Mouse (Mus musculus) E14TG2a.4 (cell line): ENCODE results near the gene Pfkfb4.
A peak's percentile ranks its signal among the peaks of the same experiment; 100 is the strongest.

Experiments
- H3K27me3 ChIP-seq: 2 replicates; pipeline ENCODE4 v1.6.1; 2014; ENCODE audit warnings: low read length, control low read depth; ENCODE audit not compliant: insufficient read depth
- H3K36me3 ChIP-seq: 2 replicates; pipeline ENCODE4 v1.6.1; 2014; ENCODE audit warnings: low read length, control low read depth; ENCODE audit not compliant: insufficient read depth
- H3K4me1 ChIP-seq: replicated peaks from 2 replicates; pipeline ENCODE4 v1.6.1; 2014; ENCODE audit warnings: low read depth, low read length, control low read depth
- H3K4me3 ChIP-seq: replicated peaks from 2 replicates; pipeline ENCODE4 v1.5.1; 2014; ENCODE audit warnings: mild to moderate bottlenecking, low read length
- H3K9me3 ChIP-seq: 2 replicates; pipeline ENCODE4 v1.6.1; 2014; ENCODE audit warnings: low read length, control low read depth
- CTCF ChIP-seq: conservative IDR thresholded peaks from 2 replicates; pipeline ENCODE4 v1.5.1; 2014; ENCODE audit warnings: low read length
- NANOG ChIP-seq: IDR thresholded peaks from 2 replicates; pipeline ENCODE4 v1.6.1; 2014; ENCODE audit warnings: borderline replicate concordance, low read length, mixed read lengths
- POU5F1 ChIP-seq: IDR thresholded peaks from 2 replicates; pipeline ENCODE4 v1.6.1; 2014; ENCODE audit warnings: low read length, borderline replicate concordance

Gene Pfkfb4

GRCm38 (mm10) chr9:109038086-109038895 is 46.7 kb downstream of the Pfkfb4 start, which contains the start of gene Shisa5:
TSS of gene Shisa5 (plus strand) at chr9:109038565.
- H3K36me3 ChIP-seq = peaks cover 9% of the 10 kb centered on the region; the same call in 1 of the 2 replicates
- no peaks in the 10 kb centered on the region for H3K27me3 ChIP-seq
- peaks cover 39% of the 10 kb centered on the region for H3K4me1 ChIP-seq
- peak within 1 kb of the TSS; percentile 86 for H3K4me3 ChIP-seq
- TF ChIP-seq CTCF = no peak
- TF ChIP-seq POU5F1 = no peak
- no peak for TF ChIP-seq NANOG
- H3K9me3 ChIP-seq = no peaks in the 10 kb centered on the region

- H3K4me1 ChIP-seq = peaks cover 36% of the 10 kb centered on the region
- TF ChIP-seq POU5F1 = no peak
- no peak for TF ChIP-seq CTCF
- no peak for TF ChIP-seq NANOG
- H3K9me3 ChIP-seq = no peaks in the 10 kb centered on the region
- H3K27me3 ChIP-seq = no peaks in the 10 kb centered on the region
- H3K36me3 ChIP-seq = peaks cover 9% of the 10 kb centered on the region; the same call in 1 of the 2 replicates
- peak overlapping the region; percentile 86 for H3K4me3 ChIP-seq
Observed at GRCm38 (mm10) chr9:109038901-109039364, 47.4 kb downstream of the Pfkfb4 start.

GRCm38 (mm10) chr9:109039681-109040080 is 48.1 kb downstream of the Pfkfb4 start:
- Histone ChIP-seq H3K4me1 (peaks cover 36% of the 10 kb centered on the region), H3K36me3 (peaks cover 9% of the 10 kb centered on the region; the same call in 1 of the 2 replicates), H3K4me3 (peak overlapping the region; percentile 86), H3K27me3 (no peaks in the 10 kb centered on the region), H3K9me3 (no peaks in the 10 kb centered on the region)
- TF ChIP-seq CTCF (no peak), POU5F1 (no peak), NANOG (no peak)

GRCm38 (mm10) chr9:109040216-109040615 is 48.6 kb downstream of the Pfkfb4 start:
- no peaks in the 10 kb centered on the region for H3K9me3 ChIP-seq
- H3K4me1 ChIP-seq = peaks cover 36% of the 10 kb centered on the region
- H3K36me3 ChIP-seq = peaks cover 9% of the 10 kb centered on the region; the same call in 1 of the 2 replicates
- no peaks in the 10 kb centered on the region for H3K27me3 ChIP-seq
- no peak for TF ChIP-seq NANOG
- TF ChIP-seq CTCF = no peak
- TF ChIP-seq POU5F1 = no peak
- no peak overlapping the region for H3K4me3 ChIP-seq

GRCm38 (mm10) chr9:109040906-109041305 is 49.3 kb downstream of the Pfkfb4 start:
- Histone ChIP-seq H3K9me3 (no peaks in the 10 kb centered on the region), H3K4me1 (peaks cover 36% of the 10 kb centered on the region), H3K4me3 (no peak overlapping the region), H3K27me3 (no peaks in the 10 kb centered on the region), H3K36me3 (peaks cover 9% of the 10 kb centered on the region; the same call in 1 of the 2 replicates)
- TF ChIP-seq CTCF (no peak), NANOG (no peak), POU5F1 (no peak)

- Histone ChIP-seq H3K4me3 (no peak overlapping the region), H3K4me1 (peaks cover 36% of the 10 kb centered on the region), H3K36me3 (peaks cover 9% of the 10 kb centered on the region; the same call in 1 of the 2 replicates), H3K27me3 (no peaks in the 10 kb centered on the region), H3K9me3 (no peaks in the 10 kb centered on the region)
- no peak for TF ChIP-seq POU5F1
Observed at GRCm38 (mm10) chr9:109041351-109041750, 49.8 kb downstream of the Pfkfb4 start.

- TF ChIP-seq POU5F1 (no peak), CTCF (peak; percentile 77)
Observed at GRCm38 (mm10) chr9:109046306-109046705, 54.7 kb downstream of the Pfkfb4 start.

GRCm38 (mm10) chr9:109049316-109049715 is 57.7 kb downstream of the Pfkfb4 start:
- H3K4me3 ChIP-seq = peak overlapping the region; percentile 79
- H3K36me3 ChIP-seq = peaks cover 5% of the 10 kb centered on the region
- H3K4me1 ChIP-seq = peaks cover 62% of the 10 kb centered on the region
- H3K9me3 ChIP-seq = no peaks in the 10 kb centered on the region
- TF ChIP-seq POU5F1 = no peak
- TF ChIP-seq NANOG = no peak
- no peak for TF ChIP-seq CTCF
- no peaks in the 10 kb centered on the region for H3K27me3 ChIP-seq

More at GRCm38 (mm10) chr9:109046306-109046705, 54.7 kb downstream of the Pfkfb4 start:
- Histone ChIP-seq H3K4me1 (peaks cover 37% of the 10 kb centered on the region), H3K36me3 (peaks cover 10% of the 10 kb centered on the region), H3K27me3 (no peaks in the 10 kb centered on the region), H3K4me3 (no peak overlapping the region), H3K9me3 (no peaks in the 10 kb centered on the region)
